Mouse (Mus musculus): ENCODE measurements around the gene Tcte2. TPM values are rescaled to one million over a fixed set of nuclear protein-coding genes. Genes with fewer than 3 reads are reported as not detected.

Gene Tcte2
- polyA plus RNA-seq, 1 experiment from 2014 or later, result 6.8 TPM

- Histone ChIP-seq H3K36me3 (ENCODE audit: control insufficient read depth, insufficient read depth, low read length) (no peaks in the 10 kb centered on the region), H3K4me2 (ENCODE audit: low read depth) (no peak overlapping the region), H3K4me3 (ENCODE audit: low read depth, low read length) (no peak overlapping the region), H3K9ac (ENCODE audit: low read length) (no peak overlapping the region), H3K4me1 (ENCODE audit: control insufficient read depth, insufficient read depth, low read length) (no peaks in the 10 kb centered on the region), H3K9me3 (ENCODE audit: control insufficient read depth, low read length) (no peaks in the 10 kb centered on the region), H3K27ac (ENCODE audit: low read depth, low read length) (no peak overlapping the region), H3K27me3 (ENCODE audit: control insufficient read depth, insufficient read depth, low read length) (no peaks in the 10 kb centered on the region)
- ATAC-seq (ENCODE audit: insufficient read depth, low FRiP score, low TSS enrichment) (no peak), DNase-seq (ENCODE audit: low spot score) (no peak)
- 89% methylated on average over 5 of the region's 5 CpGs for WGBS
Observed at GRCm38 (mm10) chr17:13735057-13735456, 26.6 kb downstream of the Tcte2 start.

DNA sequence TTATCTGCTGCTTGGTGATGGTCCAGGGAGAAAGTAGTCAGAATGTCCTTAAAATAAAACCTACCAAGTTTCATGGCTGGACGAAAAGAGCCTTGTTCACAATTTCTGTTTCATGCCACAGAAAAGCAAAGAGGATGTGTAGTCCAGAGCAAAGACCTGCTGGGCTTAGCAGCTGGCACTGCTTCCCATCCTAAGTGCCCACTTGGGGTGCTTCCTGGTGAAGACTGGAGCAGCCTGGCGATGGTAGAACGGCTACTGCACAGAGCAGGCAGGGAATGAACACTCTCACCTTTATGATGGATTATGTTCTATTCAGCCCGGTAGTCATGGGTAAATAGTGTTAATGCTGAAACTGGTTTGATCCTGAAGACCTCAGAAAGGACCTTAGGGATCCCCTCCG lies 27.7 kb downstream of the Tcte2 start:
- Histone ChIP-seq H3K4me3 (ENCODE audit: low read depth, low read length) (no peak overlapping the region), H3K27me3 (ENCODE audit: control insufficient read depth, insufficient read depth, low read length) (no peaks in the 10 kb centered on the region), H3K9me3 (ENCODE audit: control insufficient read depth, low read length) (no peaks in the 10 kb centered on the region), H3K4me2 (ENCODE audit: low read depth) (no peak overlapping the region), H3K36me3 (ENCODE audit: control insufficient read depth, insufficient read depth, low read length) (no peaks in the 10 kb centered on the region), H3K9ac (ENCODE audit: low read length) (no peak overlapping the region), H3K4me1 (ENCODE audit: control insufficient read depth, insufficient read depth, low read length) (no peaks in the 10 kb centered on the region), H3K27ac (ENCODE audit: low read depth, low read length) (no peak overlapping the region)
- DNase-seq (ENCODE audit: low spot score) (no peak), ATAC-seq (ENCODE audit: insufficient read depth, low FRiP score, low TSS enrichment) (no peak)
- 95% methylated on average over 5 of the region's 5 CpGs for WGBS

DNA sequence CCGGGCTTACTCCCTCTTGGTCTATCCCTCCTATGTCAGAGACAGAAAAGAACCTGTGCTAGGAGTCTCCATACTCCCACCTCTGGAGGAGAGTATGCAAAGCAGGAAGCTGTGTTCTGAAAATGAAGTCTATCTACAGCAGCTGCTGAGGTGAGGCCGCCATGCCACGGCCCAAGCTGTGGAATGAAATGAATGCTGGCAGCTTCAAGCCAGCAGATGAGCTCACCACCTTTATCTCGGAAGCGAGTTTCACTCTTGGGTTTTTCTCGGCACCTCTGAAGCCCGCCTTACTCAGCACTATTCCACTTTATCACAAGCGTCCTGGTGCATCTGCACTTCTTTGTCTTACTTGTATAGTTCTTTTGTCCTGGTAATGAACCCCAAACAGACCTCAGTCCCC lies 28.9 kb downstream of the Tcte2 start:
- no peak for ATAC-seq (ENCODE audit: insufficient read depth, low FRiP score, low TSS enrichment)
- no peaks in the 10 kb centered on the region for H3K36me3 ChIP-seq (ENCODE audit: control insufficient read depth, insufficient read depth, low read length)
- H3K4me2 ChIP-seq (ENCODE audit: low read depth), result no peak overlapping the region
- no peak for DNase-seq (ENCODE audit: low spot score)
- H3K27me3 ChIP-seq (ENCODE audit: control insufficient read depth, insufficient read depth, low read length), result no peaks in the 10 kb centered on the region
- no peaks in the 10 kb centered on the region for H3K4me1 ChIP-seq (ENCODE audit: control insufficient read depth, insufficient read depth, low read length)
- H3K27ac ChIP-seq (ENCODE audit: low read depth, low read length), result no peak overlapping the region
- no peak overlapping the region for H3K4me3 ChIP-seq (ENCODE audit: low read depth, low read length)
- 56% methylated on average over 8 of the region's 8 CpGs for WGBS
- H3K9me3 ChIP-seq (ENCODE audit: control insufficient read depth, low read length), result no peaks in the 10 kb centered on the region
- no peak overlapping the region for H3K9ac ChIP-seq (ENCODE audit: low read length)

GRCm38 (mm10) chr17:13731727-13732112 lies 29.9 kb downstream of the Tcte2 start:
- no peaks in the 10 kb centered on the region for H3K36me3 ChIP-seq (ENCODE audit: control insufficient read depth, insufficient read depth, low read length)
- no peaks in the 10 kb centered on the region for H3K27me3 ChIP-seq (ENCODE audit: control insufficient read depth, insufficient read depth, low read length)
- no peak for ATAC-seq (ENCODE audit: insufficient read depth, low FRiP score, low TSS enrichment)
- H3K4me1 ChIP-seq (ENCODE audit: control insufficient read depth, insufficient read depth, low read length), result no peaks in the 10 kb centered on the region
- no peaks in the 10 kb centered on the region for H3K9me3 ChIP-seq (ENCODE audit: control insufficient read depth, low read length)
- WGBS, result 66% methylated on average over 4 of the region's 4 CpGs
- H3K27ac ChIP-seq (ENCODE audit: low read depth, low read length), result no peak overlapping the region
- no peak for DNase-seq (ENCODE audit: low spot score)
- H3K4me3 ChIP-seq (ENCODE audit: low read depth, low read length), result no peak overlapping the region
- H3K9ac ChIP-seq (ENCODE audit: low read length), result no peak overlapping the region
- H3K4me2 ChIP-seq (ENCODE audit: low read depth), result no peak overlapping the region

DNA sequence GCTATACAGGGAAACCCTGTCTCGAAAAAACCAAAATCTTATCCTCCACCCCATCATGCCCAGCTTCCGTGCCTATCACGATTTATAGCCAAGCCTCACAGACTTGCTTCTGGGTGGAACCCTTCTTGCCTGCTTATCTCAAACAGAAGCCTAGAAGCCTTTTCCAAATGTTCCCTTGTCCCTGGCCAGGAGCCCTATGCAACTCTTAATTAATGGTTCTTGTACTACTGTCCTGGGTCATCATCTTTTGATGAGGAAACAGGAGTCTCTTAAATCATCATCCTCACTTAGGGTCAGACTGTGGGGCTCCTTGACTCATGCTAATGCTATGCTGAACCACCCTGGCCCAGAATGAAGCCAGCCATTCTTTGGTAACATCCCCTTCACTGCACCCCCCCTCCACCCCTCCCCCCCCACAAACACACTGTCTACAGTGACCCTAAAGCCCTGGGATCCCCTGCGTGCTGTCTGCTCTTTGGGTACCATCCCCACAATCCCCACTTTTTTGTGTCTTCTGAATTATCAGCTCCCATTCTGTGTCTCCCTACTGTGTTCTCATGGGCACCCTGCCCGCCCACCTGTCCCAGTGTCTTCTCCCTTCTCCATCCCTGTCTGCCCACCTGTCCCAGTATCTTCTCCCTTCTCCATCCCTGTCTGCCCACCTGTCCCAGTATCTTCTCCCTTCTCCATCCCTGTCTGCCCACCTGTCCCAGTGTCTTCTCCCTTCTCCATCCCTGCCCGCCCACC lies 30.5 kb downstream of the Tcte2 start:
- H3K9ac ChIP-seq (ENCODE audit: low read length), result no peak overlapping the region
- H3K4me1 ChIP-seq (ENCODE audit: control insufficient read depth, insufficient read depth, low read length), result no peaks in the 10 kb centered on the region
- no peaks in the 10 kb centered on the region for H3K9me3 ChIP-seq (ENCODE audit: control insufficient read depth, low read length)
- no peak for DNase-seq (ENCODE audit: low spot score)
- 86% methylated on average over 6 of the region's 6 CpGs for WGBS
- H3K27me3 ChIP-seq (ENCODE audit: control insufficient read depth, insufficient read depth, low read length), result no peaks in the 10 kb centered on the region
- no peaks in the 10 kb centered on the region for H3K36me3 ChIP-seq (ENCODE audit: control insufficient read depth, insufficient read depth, low read length)
- H3K4me2 ChIP-seq (ENCODE audit: low read depth), result no peak overlapping the region
- no peak overlapping the region for H3K27ac ChIP-seq (ENCODE audit: low read depth, low read length)
- ATAC-seq (ENCODE audit: insufficient read depth, low FRiP score, low TSS enrichment), result no peak
- H3K4me3 ChIP-seq (ENCODE audit: low read depth, low read length), result no peak overlapping the region

- Histone ChIP-seq H3K36me3 (ENCODE audit: control insufficient read depth, insufficient read depth, low read length) (no peaks in the 10 kb centered on the region), H3K27me3 (ENCODE audit: control insufficient read depth, insufficient read depth, low read length) (no peaks in the 10 kb centered on the region), H3K4me1 (ENCODE audit: control insufficient read depth, insufficient read depth, low read length) (0 out of 2 replicates have a peak, but pooled peaks cover 2% of the 10 kb centered on the region), H3K9me3 (ENCODE audit: control insufficient read depth, low read length) (no peaks in the 10 kb centered on the region), H3K4me3 (ENCODE audit: low read depth, low read length) (no peak overlapping the region), H3K9ac (ENCODE audit: low read length) (no peak overlapping the region), H3K27ac (ENCODE audit: low read depth, low read length) (no peak overlapping the region), H3K4me2 (ENCODE audit: low read depth) (no peak overlapping the region)
- ATAC-seq (ENCODE audit: insufficient read depth, low FRiP score, low TSS enrichment) (no peak), DNase-seq (ENCODE audit: low spot score) (no peak)
- 93% methylated on average over 8 of the region's 8 CpGs for WGBS
Observed at GRCm38 (mm10) chr17:13726832-13727355, 34.7 kb downstream of the Tcte2 start.

GRCm38 (mm10) chr17:13725004-13725550 lies 36.5 kb downstream of the Tcte2 start:
- Histone ChIP-seq H3K4me1 (ENCODE audit: control insufficient read depth, insufficient read depth, low read length) (0 out of 2 replicates have a peak, but pooled peaks cover 2% of the 10 kb centered on the region), H3K4me2 (ENCODE audit: low read depth) (no peak overlapping the region), H3K27ac (ENCODE audit: low read depth, low read length) (no peak overlapping the region), H3K9me3 (ENCODE audit: control insufficient read depth, low read length) (no peaks in the 10 kb centered on the region), H3K9ac (ENCODE audit: low read length) (no peak overlapping the region), H3K27me3 (ENCODE audit: control insufficient read depth, insufficient read depth, low read length) (no peaks in the 10 kb centered on the region), H3K36me3 (ENCODE audit: control insufficient read depth, insufficient read depth, low read length) (no peaks in the 10 kb centered on the region), H3K4me3 (ENCODE audit: low read depth, low read length) (no peak overlapping the region)
- DNase-seq (ENCODE audit: low spot score) (no peak), ATAC-seq (ENCODE audit: insufficient read depth, low FRiP score, low TSS enrichment) (no peak)
- 60% methylated on average over 4 of the region's 4 CpGs for WGBS

DNA sequence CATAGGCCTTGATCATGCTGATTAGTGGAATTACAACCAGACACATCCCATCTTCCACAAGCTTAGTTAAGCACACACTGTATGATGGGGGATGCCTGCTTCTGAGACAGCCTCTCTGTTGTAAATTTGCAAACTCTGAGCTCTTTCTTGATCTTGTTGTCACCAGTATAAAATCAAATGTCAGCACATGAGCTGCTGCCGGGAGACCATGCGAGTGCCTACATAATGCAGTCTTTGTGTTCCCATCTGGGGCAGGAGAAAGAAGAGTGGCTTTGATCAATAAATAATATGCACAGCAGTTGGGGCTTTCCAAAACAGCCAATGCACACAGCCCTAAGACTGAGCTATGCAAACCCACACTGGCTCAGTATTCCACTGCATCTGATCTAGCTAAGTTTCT lies 39.2 kb downstream of the Tcte2 start:
- no peaks in the 10 kb centered on the region for H3K9me3 ChIP-seq (ENCODE audit: control insufficient read depth, low read length)
- H3K4me1 ChIP-seq (ENCODE audit: control insufficient read depth, insufficient read depth, low read length), result 0 out of 2 replicates have a peak, but pooled peaks cover 2% of the 10 kb centered on the region
- H3K9ac ChIP-seq (ENCODE audit: low read length), result no peak overlapping the region
- WGBS, result 38% methylated on average over 2 of the region's 2 CpGs
- H3K4me2 ChIP-seq (ENCODE audit: low read depth), result no peak overlapping the region
- 0 out of 2 replicates have a peak, but pooled peaks have one; percentile 61 for ATAC-seq (ENCODE audit: insufficient read depth, low FRiP score, low TSS enrichment)
- no peaks in the 10 kb centered on the region for H3K36me3 ChIP-seq (ENCODE audit: control insufficient read depth, insufficient read depth, low read length)
- H3K27me3 ChIP-seq (ENCODE audit: control insufficient read depth, insufficient read depth, low read length), result no peaks in the 10 kb centered on the region
- no peak overlapping the region for H3K27ac ChIP-seq (ENCODE audit: low read depth, low read length)
- no peak for DNase-seq (ENCODE audit: low spot score)
- no peak overlapping the region for H3K4me3 ChIP-seq (ENCODE audit: low read depth, low read length)

GRCm38 (mm10) chr17:13721372-13721771 lies 40.3 kb downstream of the Tcte2 start:
- H3K4me3 ChIP-seq (ENCODE audit: low read depth, low read length), result no peak overlapping the region
- ATAC-seq (ENCODE audit: insufficient read depth, low FRiP score, low TSS enrichment) (no peak), DNase-seq (ENCODE audit: low spot score) (no peak)
- 0 out of 2 replicates have a peak, but pooled peaks cover 2% of the 10 kb centered on the region for H3K4me1 ChIP-seq (ENCODE audit: control insufficient read depth, insufficient read depth, low read length)
- H3K27ac ChIP-seq (ENCODE audit: low read depth, low read length), result no peak overlapping the region
- WGBS, result 92% methylated on average over 2 of the region's 2 CpGs
- H3K27me3 ChIP-seq (ENCODE audit: control insufficient read depth, insufficient read depth, low read length), result no peaks in the 10 kb centered on the region
- H3K9ac ChIP-seq (ENCODE audit: low read length), result no peak overlapping the region
- H3K36me3 ChIP-seq (ENCODE audit: control insufficient read depth, insufficient read depth, low read length), result no peaks in the 10 kb centered on the region
- H3K4me2 ChIP-seq (ENCODE audit: low read depth), result no peak overlapping the region
- H3K9me3 ChIP-seq (ENCODE audit: control insufficient read depth, low read length), result no peaks in the 10 kb centered on the region
